Mouse (Mus musculus) kidney, adult 18-20 months (tissue): Measurements from ENCODE around the gene Ak3.
A peak's percentile ranks its signal among the peaks of the same experiment; 100 is the strongest.

Experiments
- DNase-seq: peaks from one replicate; pipeline ENCODE4 v3.0.0; 2021

Gene Ak3

DNA sequence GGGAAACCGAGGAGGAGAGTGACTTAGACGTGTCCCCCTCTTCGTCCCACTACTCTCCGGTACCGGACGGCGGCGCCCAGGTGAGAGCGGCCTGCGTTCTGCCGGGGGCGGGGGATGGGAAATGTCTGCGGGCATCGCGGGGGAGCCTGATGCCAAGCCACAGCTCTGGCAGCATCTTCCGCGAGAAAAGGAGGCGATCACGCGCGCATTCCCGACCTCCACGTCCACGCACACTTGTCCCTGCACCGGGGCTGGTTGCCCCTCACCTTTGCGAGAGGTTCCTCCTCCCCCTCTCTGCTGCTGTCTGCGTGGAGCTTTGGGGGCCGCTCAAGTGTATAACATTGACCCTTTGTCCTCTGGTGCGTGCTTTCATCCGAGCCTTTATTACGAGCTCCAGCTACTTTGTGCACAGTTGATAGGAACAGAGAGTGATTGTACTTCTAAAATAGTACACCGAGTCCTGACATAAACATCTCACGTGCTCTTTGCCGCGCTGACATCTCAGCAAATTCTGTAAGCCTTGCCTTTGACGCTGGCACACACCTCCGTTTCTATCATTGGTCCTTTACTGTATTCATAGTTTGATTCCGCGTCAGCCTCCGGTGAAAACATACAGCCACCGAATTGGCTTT, 57.1 kb downstream of the Ak3 start:
- no peak for DNase-seq

DNA sequence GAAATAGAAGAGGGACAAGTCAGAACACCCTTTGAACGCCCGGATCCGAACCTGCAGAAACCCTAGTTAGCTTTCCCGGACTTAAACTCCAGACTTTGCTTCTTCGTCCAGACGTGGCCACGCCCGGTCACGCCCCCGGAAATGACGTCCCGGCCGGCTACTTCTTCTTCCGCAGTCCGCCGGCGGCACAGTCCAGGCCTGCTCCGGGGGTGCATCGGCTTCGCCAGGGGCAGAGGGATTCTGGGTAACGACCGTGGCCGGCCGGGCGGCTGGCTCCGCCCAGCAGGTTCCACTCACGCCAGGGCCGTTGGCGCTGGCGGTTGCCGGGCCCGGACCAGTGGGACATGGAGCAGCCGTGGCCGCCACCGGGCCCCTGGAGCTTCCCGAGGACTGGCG, 57.6 kb downstream of the Ak3 start, which contains the start of gene Cdc37l1:
Cdc37l1 (plus strand) TSS at position 159 of the 396 bp plus-strand sequence.
- DNase-seq, result peak; percentile 99

DNA sequence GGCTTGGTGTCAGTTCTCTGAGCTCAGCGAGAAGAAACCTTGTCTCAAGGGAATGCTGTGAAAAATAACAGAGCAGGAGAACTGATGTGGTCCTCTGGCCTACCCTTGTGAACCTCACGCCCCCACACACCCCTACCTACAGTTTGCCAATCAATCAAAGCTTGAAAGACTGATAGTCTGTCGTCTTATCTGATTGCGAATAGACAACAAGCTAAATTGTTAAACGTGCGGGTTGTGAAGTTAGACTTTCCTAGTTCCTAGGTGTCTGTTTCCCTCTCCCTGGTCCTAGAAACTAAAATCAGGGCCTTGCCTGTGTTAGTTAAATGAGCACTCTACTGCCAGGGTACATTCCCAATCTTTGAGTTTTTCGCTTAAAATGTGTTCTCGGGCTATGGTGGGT, 58.2 kb downstream of the Ak3 start:
- no peak for DNase-seq

DNA sequence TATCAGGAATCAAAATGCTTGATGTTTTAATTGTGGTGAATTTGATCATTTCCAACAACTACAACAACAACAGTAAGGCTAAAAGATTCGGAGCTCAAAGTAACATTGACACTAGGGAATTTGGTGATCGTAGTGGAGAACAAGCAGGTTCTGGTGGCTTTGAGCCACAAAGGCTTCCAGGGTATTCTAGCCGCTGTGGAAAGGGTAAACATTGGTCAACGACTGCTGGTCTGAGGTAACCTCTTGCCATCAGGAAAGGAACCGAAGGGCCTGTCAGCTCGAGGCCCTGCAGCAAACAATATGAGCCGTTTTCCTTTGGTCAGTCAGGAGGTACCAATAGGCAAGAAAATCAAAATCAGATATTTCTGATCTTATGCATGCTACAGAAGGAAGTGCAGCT, 65.1 kb downstream of the Ak3 start:
- no peak for DNase-seq

DNA sequence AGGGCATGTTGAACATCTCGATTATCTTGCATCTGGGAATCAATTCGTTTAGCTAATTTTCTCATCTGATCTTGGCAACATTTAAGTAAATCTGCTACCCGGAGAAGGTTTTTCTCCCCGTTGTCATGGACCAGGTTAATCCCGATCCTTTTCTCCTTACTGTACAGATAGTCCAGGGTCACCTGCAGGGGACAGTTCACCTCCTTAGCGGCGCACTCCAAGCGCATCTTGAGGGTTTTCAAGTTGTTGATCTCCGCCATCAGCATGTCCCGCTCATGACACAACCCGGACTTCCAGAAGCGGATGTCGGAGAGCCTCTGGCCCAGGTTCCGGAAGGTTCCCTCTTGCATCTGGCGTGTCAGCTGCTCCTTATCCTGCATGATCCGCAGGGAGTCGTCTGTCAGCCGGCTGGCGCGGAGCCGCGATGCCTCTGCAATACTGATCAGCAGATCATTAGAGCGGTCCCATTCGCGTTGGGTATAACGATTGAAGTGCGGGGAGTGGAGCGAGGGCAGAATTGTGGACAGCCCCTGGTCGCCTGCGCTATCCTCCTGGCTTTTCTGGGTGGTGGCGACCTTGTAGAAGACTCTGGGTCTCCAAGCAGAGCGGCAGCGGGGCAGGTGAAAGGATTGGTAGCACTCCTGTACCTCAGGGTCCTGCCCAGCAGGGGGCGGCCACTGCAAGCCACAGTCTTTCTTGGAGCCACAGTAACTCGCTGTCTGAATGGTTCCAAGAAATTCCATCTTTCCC, 72.7 kb downstream of the Ak3 start:
- DNase-seq, result peak; percentile 92
